Mouse (Mus musculus): ENCODE measurements around the gene C1qbp. TPM values are rescaled to one million over a fixed set of nuclear protein-coding genes. Genes with fewer than 3 reads are reported as not detected.

Gene C1qbp
- polyA plus RNA-seq, 1 experiment: 386 TPM

DNA sequence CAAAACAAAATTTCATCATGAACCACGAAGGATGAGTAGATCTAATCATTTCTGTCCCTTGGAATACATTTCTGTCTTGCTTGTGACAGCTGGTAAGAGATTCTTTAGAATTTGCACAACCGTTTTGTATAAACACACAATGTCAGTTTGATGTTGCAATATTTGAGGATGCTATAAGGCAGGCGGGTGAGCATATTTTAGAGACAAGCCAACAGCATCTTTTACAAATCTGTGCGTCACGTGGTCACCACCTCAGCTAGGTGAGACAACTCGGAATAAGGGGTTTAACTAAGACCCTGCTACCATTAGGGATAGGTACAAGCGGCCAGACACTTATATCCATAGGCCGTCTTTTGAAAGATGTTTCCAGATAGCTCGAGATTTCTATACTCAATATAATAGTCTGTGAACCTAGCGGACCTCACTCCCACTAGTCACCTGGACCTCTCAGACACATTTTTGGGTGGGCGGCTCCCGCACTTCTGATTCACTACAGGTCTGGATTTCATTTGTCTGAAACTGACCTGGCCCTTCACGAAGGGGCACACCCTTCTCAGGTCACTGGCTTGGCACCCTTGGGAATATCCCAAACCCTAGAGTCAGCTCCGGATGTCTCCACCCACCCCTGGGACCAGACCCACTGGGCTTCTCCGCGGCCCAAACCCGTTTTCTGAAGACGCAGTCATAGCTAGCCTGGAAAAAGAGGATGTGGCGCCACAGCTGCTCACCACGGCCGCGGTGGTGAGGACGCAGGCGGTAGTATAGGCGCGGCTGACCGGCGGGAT, 35.8 kb upstream of the C1qbp start:
- Histone ChIP-seq H3K79me3 (ENCODE audit: low read depth) (peaks cover 72% of the 10 kb centered on the region), H3ac (ENCODE audit: control insufficient read depth, insufficient read length, low read depth) (peak overlapping the region; percentile 94), H3K79me2 (ENCODE audit: control insufficient read depth, insufficient read depth) (peaks cover 92% of the 10 kb centered on the region), H3K27me3 (ENCODE audit: control insufficient read depth, insufficient read depth, insufficient read length) (no peaks in the 10 kb centered on the region), H3K4me3 (ENCODE audit: insufficient read depth, poor library complexity, severe bottlenecking) (peak overlapping the region; percentile 72), H3K36me3 (ENCODE audit: control insufficient read depth, insufficient read depth) (peaks cover 45% of the 10 kb centered on the region)
- TF ChIP-seq CTCF (IDR thresholded peaks at IDR 0.05; ENCODE audit: control insufficient read depth, insufficient read depth, insufficient read length) (no peak), MAX (IDR thresholded peaks at IDR 0.05) (no peak), USF1 (IDR thresholded peaks at IDR 0.05; ENCODE audit: low read depth) (peak; percentile 87), FOSL1 (IDR thresholded peaks at IDR 0.05; ENCODE audit: insufficient read depth, low read length, poor library complexity, severe bottlenecking) (no peak), CEBPB (IDR thresholded peaks at IDR 0.05; ENCODE audit: low read depth) (peak; percentile 60), MYOG (IDR thresholded peaks at IDR 0.05; ENCODE audit: control insufficient read depth, extremely low read depth, insufficient read length) (no peak), MYOD1 (IDR thresholded peaks at IDR 0.05; ENCODE audit: control insufficient read depth, insufficient read length, low read depth) (no peak)

DNA sequence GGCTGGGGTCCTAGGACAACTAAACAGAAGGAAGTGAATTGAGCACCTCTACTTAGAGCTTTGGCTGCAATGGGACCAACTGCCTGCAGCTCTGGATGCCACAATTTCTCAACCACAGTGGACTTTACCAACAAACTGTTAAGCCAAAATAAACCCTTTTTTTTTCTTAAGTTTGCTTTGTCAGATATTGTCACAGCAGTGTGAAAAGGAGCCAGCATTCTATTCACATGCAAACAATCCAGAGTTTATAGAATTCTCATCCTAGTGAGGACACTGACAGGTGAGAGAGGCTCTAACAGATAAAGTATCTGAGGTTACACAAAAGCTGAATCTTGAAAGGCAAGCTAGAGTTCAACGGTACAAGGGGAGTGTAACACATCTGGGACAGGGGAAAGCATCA, 34.2 kb upstream of the C1qbp start:
- Histone ChIP-seq H3ac (ENCODE audit: control insufficient read depth, insufficient read length, low read depth) (no peak overlapping the region), H3K79me3 (ENCODE audit: low read depth) (peaks cover 56% of the 10 kb centered on the region), H3K4me3 (ENCODE audit: insufficient read depth, poor library complexity, severe bottlenecking) (no peak overlapping the region), H3K79me2 (ENCODE audit: control insufficient read depth, insufficient read depth) (peaks cover 77% of the 10 kb centered on the region), H3K27me3 (ENCODE audit: control insufficient read depth, insufficient read depth, insufficient read length) (no peaks in the 10 kb centered on the region), H3K36me3 (ENCODE audit: control insufficient read depth, insufficient read depth) (peaks cover 46% of the 10 kb centered on the region)
- TF ChIP-seq MYOG (IDR thresholded peaks at IDR 0.05; ENCODE audit: control insufficient read depth, extremely low read depth, insufficient read length) (no peak), USF1 (IDR thresholded peaks at IDR 0.05; ENCODE audit: low read depth) (no peak), MAX (IDR thresholded peaks at IDR 0.05) (no peak), CTCF (IDR thresholded peaks at IDR 0.05; ENCODE audit: control insufficient read depth, insufficient read depth, insufficient read length) (no peak), FOSL1 (IDR thresholded peaks at IDR 0.05; ENCODE audit: insufficient read depth, low read length, poor library complexity, severe bottlenecking) (no peak), CEBPB (IDR thresholded peaks at IDR 0.05; ENCODE audit: low read depth) (no peak), MYOD1 (IDR thresholded peaks at IDR 0.05; ENCODE audit: control insufficient read depth, insufficient read length, low read depth) (no peak)

DNA sequence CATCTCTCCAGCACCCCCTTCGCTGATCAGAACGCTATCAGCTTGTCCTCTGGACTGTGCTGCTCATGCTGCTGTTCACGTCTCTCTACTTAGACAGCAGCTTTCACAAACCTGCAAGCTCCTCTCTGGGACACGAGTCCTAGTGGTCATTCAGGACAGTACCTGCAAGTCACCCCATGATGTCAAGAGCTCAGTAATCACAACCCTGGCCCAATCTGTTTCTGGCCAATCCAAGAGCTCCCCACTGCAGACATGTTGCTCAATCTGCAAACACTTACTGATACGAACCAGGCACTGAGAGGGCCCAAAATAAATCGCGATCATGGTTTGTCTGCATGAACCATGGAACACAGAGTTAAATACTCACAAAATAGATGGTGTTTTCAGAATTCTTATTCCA, 29.9 kb upstream of the C1qbp start:
- TF ChIP-seq CTCF (IDR thresholded peaks at IDR 0.05; ENCODE audit: control insufficient read depth, insufficient read depth, insufficient read length) (no peak), FOSL1 (IDR thresholded peaks at IDR 0.05; ENCODE audit: insufficient read depth, low read length, poor library complexity, severe bottlenecking) (no peak), MYOD1 (IDR thresholded peaks at IDR 0.05; ENCODE audit: control insufficient read depth, insufficient read length, low read depth) (no peak), MYOG (IDR thresholded peaks at IDR 0.05; ENCODE audit: control insufficient read depth, extremely low read depth, insufficient read length) (no peak), MAX (IDR thresholded peaks at IDR 0.05) (no peak), CEBPB (IDR thresholded peaks at IDR 0.05; ENCODE audit: low read depth) (no peak), USF1 (IDR thresholded peaks at IDR 0.05; ENCODE audit: low read depth) (no peak)
- Histone ChIP-seq H3K27me3 (ENCODE audit: control insufficient read depth, insufficient read depth, insufficient read length) (no peaks in the 10 kb centered on the region), H3K4me3 (ENCODE audit: insufficient read depth, poor library complexity, severe bottlenecking) (no peak overlapping the region), H3K36me3 (ENCODE audit: control insufficient read depth, insufficient read depth) (peaks cover 67% of the 10 kb centered on the region), H3K79me2 (ENCODE audit: control insufficient read depth, insufficient read depth) (peaks cover 38% of the 10 kb centered on the region), H3K79me3 (ENCODE audit: low read depth) (peaks cover 22% of the 10 kb centered on the region), H3ac (ENCODE audit: control insufficient read depth, insufficient read length, low read depth) (no peak overlapping the region)

DNA sequence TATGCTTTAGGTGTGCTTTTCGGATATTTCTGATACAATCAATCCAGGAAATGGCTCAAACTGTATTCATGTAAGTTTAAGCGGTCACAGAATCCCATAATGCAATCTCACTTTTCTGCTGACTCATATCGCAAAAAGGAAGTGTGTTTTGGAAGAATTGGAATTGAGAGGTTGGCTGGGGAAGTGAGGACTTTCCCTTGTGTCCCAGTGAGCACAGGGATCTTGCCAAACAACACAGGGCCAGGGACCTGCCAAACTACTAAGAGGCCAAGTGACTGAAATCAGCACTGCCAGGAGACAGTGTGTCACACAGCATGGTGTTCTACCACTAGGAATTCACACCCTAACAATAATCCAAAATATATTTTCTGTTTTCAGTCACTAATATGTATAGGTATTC, 25.5 kb upstream of the C1qbp start:
- no peaks in the 10 kb centered on the region for H3K27me3 ChIP-seq (ENCODE audit: control insufficient read depth, insufficient read depth, insufficient read length)
- peaks cover 6% of the 10 kb centered on the region for H3K79me3 ChIP-seq (ENCODE audit: low read depth)
- no peak overlapping the region for H3K4me3 ChIP-seq (ENCODE audit: insufficient read depth, poor library complexity, severe bottlenecking)
- H3ac ChIP-seq (ENCODE audit: control insufficient read depth, insufficient read length, low read depth): no peak overlapping the region
- H3K36me3 ChIP-seq (ENCODE audit: control insufficient read depth, insufficient read depth): peaks cover 53% of the 10 kb centered on the region
- peaks cover 9% of the 10 kb centered on the region for H3K79me2 ChIP-seq (ENCODE audit: control insufficient read depth, insufficient read depth)
- TF ChIP-seq MYOD1 (IDR thresholded peaks at IDR 0.05; ENCODE audit: control insufficient read depth, insufficient read length, low read depth) (no peak), CEBPB (IDR thresholded peaks at IDR 0.05; ENCODE audit: low read depth) (no peak), MAX (IDR thresholded peaks at IDR 0.05) (no peak), CTCF (IDR thresholded peaks at IDR 0.05; ENCODE audit: control insufficient read depth, insufficient read depth, insufficient read length) (no peak), USF1 (IDR thresholded peaks at IDR 0.05; ENCODE audit: low read depth) (no peak)

DNA sequence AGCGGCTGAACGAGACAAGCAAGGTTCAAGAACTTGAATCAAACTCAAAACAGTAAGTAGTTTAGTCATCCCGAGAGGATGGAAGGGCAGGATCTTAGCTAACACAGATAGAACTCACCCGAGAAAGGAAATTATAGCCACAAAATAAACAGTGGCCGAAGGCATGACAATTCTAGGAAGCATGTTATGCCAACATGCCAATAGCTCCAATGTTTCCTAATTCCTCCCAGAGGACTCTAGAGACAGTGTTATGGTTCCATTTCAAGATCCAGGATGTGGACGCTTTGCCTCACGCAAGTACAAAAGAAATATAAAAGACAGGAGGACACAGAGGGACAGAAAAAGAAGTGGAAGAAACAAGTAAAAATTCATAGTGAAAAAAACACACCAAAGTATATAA, 25.0 kb upstream of the C1qbp start:
- Histone ChIP-seq H3K4me3 (ENCODE audit: insufficient read depth, poor library complexity, severe bottlenecking) (no peak overlapping the region), H3K36me3 (ENCODE audit: control insufficient read depth, insufficient read depth) (peaks cover 49% of the 10 kb centered on the region), H3K79me3 (ENCODE audit: low read depth) (peaks cover 11% of the 10 kb centered on the region), H3K27me3 (ENCODE audit: control insufficient read depth, insufficient read depth, insufficient read length) (no peaks in the 10 kb centered on the region), H3ac (ENCODE audit: control insufficient read depth, insufficient read length, low read depth) (no peak overlapping the region), H3K79me2 (ENCODE audit: control insufficient read depth, insufficient read depth) (peaks cover 14% of the 10 kb centered on the region)
- TF ChIP-seq USF1 (IDR thresholded peaks at IDR 0.05; ENCODE audit: low read depth): no peak
- no peak for TF ChIP-seq FOSL1 (IDR thresholded peaks at IDR 0.05; ENCODE audit: insufficient read depth, low read length, poor library complexity, severe bottlenecking)
- TF ChIP-seq CTCF (IDR thresholded peaks at IDR 0.05; ENCODE audit: control insufficient read depth, insufficient read depth, insufficient read length): no peak
- TF ChIP-seq MYOG (IDR thresholded peaks at IDR 0.05; ENCODE audit: control insufficient read depth, extremely low read depth, insufficient read length): no peak
- no peak for TF ChIP-seq MAX (IDR thresholded peaks at IDR 0.05)
- TF ChIP-seq MYOD1 (IDR thresholded peaks at IDR 0.05; ENCODE audit: control insufficient read depth, insufficient read length, low read depth): no peak
- no peak for TF ChIP-seq CEBPB (IDR thresholded peaks at IDR 0.05; ENCODE audit: low read depth)
